Mouse (Mus musculus): ENCODE measurements around the gene AC124502.3. TPM values are rescaled to one million over a fixed set of nuclear protein-coding genes. Genes with fewer than 3 reads are reported as not detected.

The AC124502.3 gene
- polyA plus RNA-seq, 1 experiment from 2014 or later, result 4.2 TPM

GRCm38 (mm10) chr19:5068570-5069234 lies 30.0 kb downstream of the AC124502.3 start:
- Histone ChIP-seq H3K9me3 (no peaks in the 10 kb centered on the region), H3K4me3 (peak overlapping the region; percentile 69), H3K27ac (replicated peaks) (peak overlapping the region; percentile 93), H3K36me3 (replicated peaks) (no peaks in the 10 kb centered on the region), H3K27me3 (replicated peaks; ENCODE audit: low read depth, poor library complexity, severe bottlenecking) (peaks cover 51% of the 10 kb centered on the region), H3K4me1 (peaks cover 80% of the 10 kb centered on the region)
- DNase-seq (ENCODE audit: low spot score), result no peak
- 43% methylated on average over 21 of the region's 21 CpGs for WGBS

GRCm38 (mm10) chr19:5069486-5069885 lies 30.8 kb downstream of the AC124502.3 start:
- H3K27me3 ChIP-seq (replicated peaks; ENCODE audit: low read depth, poor library complexity, severe bottlenecking), result peaks cover 54% of the 10 kb centered on the region
- H3K9me3 ChIP-seq, result no peaks in the 10 kb centered on the region
- peaks cover 78% of the 10 kb centered on the region for H3K4me1 ChIP-seq
- no peaks in the 10 kb centered on the region for H3K36me3 ChIP-seq (replicated peaks)
- DNase-seq (ENCODE audit: low spot score), result no peak
- H3K4me3 ChIP-seq, result peak overlapping the region; percentile 69
- WGBS, result 89% methylated on average over 5 of the region's 5 CpGs
- peak overlapping the region; percentile 93 for H3K27ac ChIP-seq (replicated peaks)

GRCm38 (mm10) chr19:5069978-5070377 lies 31.3 kb downstream of the AC124502.3 start:
- peaks cover 73% of the 10 kb centered on the region for H3K4me1 ChIP-seq
- DNase-seq (ENCODE audit: low spot score), result no peak
- H3K4me3 ChIP-seq, result peak overlapping the region; percentile 69
- H3K27me3 ChIP-seq (replicated peaks; ENCODE audit: low read depth, poor library complexity, severe bottlenecking), result peaks cover 59% of the 10 kb centered on the region
- peak overlapping the region; percentile 93 for H3K27ac ChIP-seq (replicated peaks)
- H3K36me3 ChIP-seq (replicated peaks), result no peaks in the 10 kb centered on the region
- no peaks in the 10 kb centered on the region for H3K9me3 ChIP-seq
- 85% methylated on average over 7 of the region's 7 CpGs for WGBS

DNA sequence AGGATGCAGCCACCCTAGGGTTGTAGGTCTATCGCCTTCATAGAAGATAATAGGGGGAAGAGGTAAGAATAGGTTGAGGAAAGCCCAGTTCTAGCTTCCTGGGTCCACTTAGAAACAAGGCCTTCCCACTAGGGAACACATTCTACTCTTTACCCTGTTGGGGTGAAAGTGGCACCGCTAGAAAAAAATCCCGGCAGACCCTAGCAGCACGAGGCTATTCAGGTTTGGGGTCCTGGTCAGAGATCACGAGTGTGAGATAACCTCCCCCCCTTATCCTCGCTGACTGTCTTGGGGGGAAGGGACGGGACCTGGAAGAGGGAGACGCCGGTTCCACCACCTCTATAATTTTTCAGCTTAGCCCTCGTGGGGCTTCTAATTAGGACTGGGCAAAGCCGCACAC lies 32.4 kb downstream of the AC124502.3 start:
- Histone ChIP-seq H3K36me3 (replicated peaks) (no peaks in the 10 kb centered on the region), H3K9me3 (no peaks in the 10 kb centered on the region), H3K4me1 (peaks cover 67% of the 10 kb centered on the region), H3K27me3 (replicated peaks; ENCODE audit: low read depth, poor library complexity, severe bottlenecking) (peaks cover 60% of the 10 kb centered on the region), H3K4me3 (peak overlapping the region; percentile 69), H3K27ac (replicated peaks) (peak overlapping the region; percentile 93)
- DNase-seq (ENCODE audit: low spot score), result no peak
- 2% methylated on average over 11 of the region's 11 CpGs for WGBS

GRCm38 (mm10) chr19:5071545-5072369 lies 33.1 kb downstream of the AC124502.3 start:
- Histone ChIP-seq H3K4me1 (peaks cover 66% of the 10 kb centered on the region), H3K27ac (replicated peaks) (peak overlapping the region; percentile 93)
- WGBS, result under 1% methylated on average over 40 of the region's 40 CpGs

DNA sequence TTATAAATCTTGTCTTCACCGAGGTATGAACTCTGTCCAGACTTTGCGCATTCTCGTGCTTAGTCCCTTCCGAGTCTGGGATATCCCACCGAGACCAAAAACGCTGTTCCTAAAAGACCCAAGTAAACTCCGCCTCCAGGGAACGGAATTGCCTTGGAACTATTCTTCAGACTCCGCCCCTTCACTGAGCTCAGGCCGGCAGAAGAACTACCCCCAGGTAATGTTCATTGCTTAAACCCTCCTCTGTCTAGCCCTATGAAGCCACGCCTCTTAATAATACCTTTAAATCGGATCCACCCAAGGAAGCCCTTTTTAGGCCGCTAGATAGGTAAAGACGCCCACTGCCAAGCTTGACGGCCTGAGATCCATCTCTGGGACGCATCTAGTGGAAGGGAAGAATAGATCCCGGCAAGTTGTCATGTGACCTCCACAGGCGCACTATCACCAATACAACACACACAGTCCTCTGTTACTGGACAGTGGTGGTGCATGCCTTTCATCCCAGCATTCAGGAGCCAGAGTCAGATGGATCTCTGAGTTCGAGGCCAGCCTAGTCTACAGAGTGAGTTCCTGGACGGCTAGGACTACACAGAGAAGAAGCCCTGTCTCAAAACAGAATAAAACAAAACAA lies 33.8 kb downstream of the AC124502.3 start:
- H3K27me3 ChIP-seq (replicated peaks; ENCODE audit: low read depth, poor library complexity, severe bottlenecking), result peaks cover 49% of the 10 kb centered on the region
- H3K36me3 ChIP-seq (replicated peaks), result no peaks in the 10 kb centered on the region
- H3K9me3 ChIP-seq, result no peaks in the 10 kb centered on the region
- 1% methylated on average over 20 of the region's 20 CpGs for WGBS
- peak overlapping the region; percentile 69 for H3K4me3 ChIP-seq
- peak; percentile 62 for DNase-seq (ENCODE audit: low spot score)
- peak overlapping the region; percentile 93 for H3K27ac ChIP-seq (replicated peaks)
- H3K4me1 ChIP-seq, result peaks cover 58% of the 10 kb centered on the region

More at GRCm38 (mm10) chr19:5071545-5072369, 33.1 kb downstream of the AC124502.3 start:
- peak; percentile 97 for DNase-seq (ENCODE audit: low spot score)
- Histone ChIP-seq H3K9me3 (no peaks in the 10 kb centered on the region), H3K27me3 (replicated peaks; ENCODE audit: low read depth, poor library complexity, severe bottlenecking) (peaks cover 56% of the 10 kb centered on the region), H3K36me3 (replicated peaks) (no peaks in the 10 kb centered on the region), H3K4me3 (peak overlapping the region; percentile 69)

DNA sequence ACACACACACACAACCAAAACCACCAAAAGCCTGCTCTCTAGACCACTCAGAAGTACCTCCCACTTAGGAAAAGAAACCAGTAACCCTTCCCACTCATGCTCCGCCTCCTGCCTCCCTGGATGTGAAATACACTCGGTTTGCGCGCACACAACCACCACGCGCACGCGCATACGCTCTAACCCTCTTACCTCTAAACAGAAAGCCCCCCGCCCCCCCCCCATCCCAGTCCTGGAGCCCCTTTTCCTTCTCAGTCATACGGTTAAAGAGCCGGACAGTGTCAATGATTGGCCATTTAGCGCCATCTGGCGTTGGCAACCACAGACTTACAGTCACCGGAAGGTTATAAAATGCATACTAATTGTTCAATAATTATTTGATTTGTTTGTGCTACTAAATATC lies 34.3 kb downstream of the AC124502.3 start:
- H3K4me1 ChIP-seq, result peaks cover 53% of the 10 kb centered on the region
- 1% methylated on average over 15 of the region's 15 CpGs for WGBS
- H3K36me3 ChIP-seq (replicated peaks), result no peaks in the 10 kb centered on the region
- H3K9me3 ChIP-seq, result no peaks in the 10 kb centered on the region
- peak overlapping the region; percentile 93 for H3K27ac ChIP-seq (replicated peaks)
- peak; percentile 94 for DNase-seq (ENCODE audit: low spot score)
- peaks cover 43% of the 10 kb centered on the region for H3K27me3 ChIP-seq (replicated peaks; ENCODE audit: low read depth, poor library complexity, severe bottlenecking)
- H3K4me3 ChIP-seq, result peak overlapping the region; percentile 69

DNA sequence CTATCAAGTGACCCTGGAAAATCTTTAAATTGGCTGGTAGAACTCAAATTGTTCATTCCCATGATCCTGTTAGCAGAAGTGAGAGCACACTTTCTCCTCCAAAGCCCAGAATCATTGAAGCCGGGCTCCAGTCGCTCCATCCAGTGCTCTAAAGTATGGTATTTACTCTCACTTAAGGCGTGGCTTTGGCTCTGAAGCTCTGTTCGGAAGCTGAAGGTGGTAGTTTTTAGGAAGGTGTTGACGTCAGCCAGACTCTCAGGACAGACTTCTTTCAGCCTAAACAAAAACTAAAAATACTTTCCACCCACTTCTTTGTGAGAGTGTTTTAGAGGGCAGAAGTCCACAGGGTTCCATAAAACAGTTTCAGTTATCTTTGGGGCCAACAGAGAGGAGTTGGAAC lies 34.8 kb downstream of the AC124502.3 start:
- peaks cover 48% of the 10 kb centered on the region for H3K4me1 ChIP-seq
- no peaks in the 10 kb centered on the region for H3K36me3 ChIP-seq (replicated peaks)
- H3K9me3 ChIP-seq, result no peaks in the 10 kb centered on the region
- H3K27ac ChIP-seq (replicated peaks), result no peak overlapping the region
- H3K27me3 ChIP-seq (replicated peaks; ENCODE audit: low read depth, poor library complexity, severe bottlenecking), result peaks cover 38% of the 10 kb centered on the region
- 0 out of 2 replicates have a peak overlapping the region, but pooled peaks have one; percentile 69 for H3K4me3 ChIP-seq
- WGBS, result 44% methylated on average over 5 of the region's 5 CpGs
- no peak for DNase-seq (ENCODE audit: low spot score)

DNA sequence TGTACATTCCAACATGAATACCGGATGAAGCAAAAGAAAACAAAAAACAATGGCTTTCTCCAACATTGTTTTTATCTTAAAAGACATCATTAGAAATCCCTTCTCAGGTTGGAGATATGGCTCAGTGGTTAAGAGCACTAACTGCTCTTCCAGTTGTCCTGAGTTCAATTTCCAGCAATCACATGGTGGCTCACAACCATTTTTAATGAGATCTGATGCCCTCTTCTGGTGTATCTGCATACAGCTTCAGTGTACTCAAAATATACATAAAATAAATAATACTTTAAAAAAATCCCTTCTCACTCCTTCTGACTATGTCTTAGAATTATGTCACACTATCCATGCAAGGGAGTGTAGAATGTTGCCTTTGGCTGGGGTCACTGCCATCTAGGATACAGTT lies 40.6 kb downstream of the AC124502.3 start:
- no peaks in the 10 kb centered on the region for H3K9me3 ChIP-seq
- no peak overlapping the region for H3K27ac ChIP-seq (replicated peaks)
- peaks cover 57% of the 10 kb centered on the region for H3K27me3 ChIP-seq (replicated peaks; ENCODE audit: low read depth, poor library complexity, severe bottlenecking)
- 91% methylated on average over 1 of the region's 1 CpGs for WGBS
- H3K4me3 ChIP-seq, result no peak overlapping the region
- no peak for DNase-seq (ENCODE audit: low spot score)
- H3K4me1 ChIP-seq, result 0 out of 2 replicates have a peak, but pooled peaks cover 3% of the 10 kb centered on the region
- no peaks in the 10 kb centered on the region for H3K36me3 ChIP-seq (replicated peaks)

- Histone ChIP-seq H3K27ac (replicated peaks) (no peak overlapping the region), H3K36me3 (replicated peaks) (no peaks in the 10 kb centered on the region), H3K4me1 (peaks cover 15% of the 10 kb centered on the region), H3K4me3 (no peak overlapping the region), H3K9me3 (no peaks in the 10 kb centered on the region), H3K27me3 (replicated peaks; ENCODE audit: low read depth, poor library complexity, severe bottlenecking) (peaks cover 73% of the 10 kb centered on the region)
- DNase-seq (ENCODE audit: low spot score), result no peak
- 71% methylated on average over 18 of the region's 18 CpGs for WGBS
Observed at GRCm38 (mm10) chr19:5082005-5082404, 43.3 kb downstream of the AC124502.3 start.

DNA sequence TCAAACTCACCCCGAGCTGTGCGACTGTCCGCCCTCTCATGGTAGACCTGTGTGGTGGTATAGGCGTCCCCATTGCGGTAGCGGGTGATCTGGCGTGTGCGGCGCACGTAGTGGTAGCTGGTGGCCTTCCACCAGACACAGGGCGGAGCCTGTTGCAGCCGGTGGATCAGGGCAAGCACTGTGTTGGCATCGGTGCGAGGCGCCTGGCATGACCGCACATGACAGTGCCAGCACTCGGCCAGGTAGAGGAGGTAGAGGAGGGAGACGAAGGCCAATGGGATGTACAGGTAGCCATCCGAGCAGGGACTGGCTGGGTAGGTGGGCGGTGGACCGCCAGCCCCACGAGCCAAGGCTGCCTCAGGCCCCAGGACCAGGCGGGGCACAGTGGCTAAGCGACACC lies 43.9 kb downstream of the AC124502.3 start:
- no peaks in the 10 kb centered on the region for H3K9me3 ChIP-seq
- H3K27ac ChIP-seq (replicated peaks), result no peak overlapping the region
- WGBS, result 72% methylated on average over 24 of the region's 24 CpGs
- peaks cover 73% of the 10 kb centered on the region for H3K27me3 ChIP-seq (replicated peaks; ENCODE audit: low read depth, poor library complexity, severe bottlenecking)
- no peaks in the 10 kb centered on the region for H3K36me3 ChIP-seq (replicated peaks)
- peaks cover 20% of the 10 kb centered on the region for H3K4me1 ChIP-seq
- H3K4me3 ChIP-seq, result no peak overlapping the region
- DNase-seq (ENCODE audit: low spot score), result no peak

DNA sequence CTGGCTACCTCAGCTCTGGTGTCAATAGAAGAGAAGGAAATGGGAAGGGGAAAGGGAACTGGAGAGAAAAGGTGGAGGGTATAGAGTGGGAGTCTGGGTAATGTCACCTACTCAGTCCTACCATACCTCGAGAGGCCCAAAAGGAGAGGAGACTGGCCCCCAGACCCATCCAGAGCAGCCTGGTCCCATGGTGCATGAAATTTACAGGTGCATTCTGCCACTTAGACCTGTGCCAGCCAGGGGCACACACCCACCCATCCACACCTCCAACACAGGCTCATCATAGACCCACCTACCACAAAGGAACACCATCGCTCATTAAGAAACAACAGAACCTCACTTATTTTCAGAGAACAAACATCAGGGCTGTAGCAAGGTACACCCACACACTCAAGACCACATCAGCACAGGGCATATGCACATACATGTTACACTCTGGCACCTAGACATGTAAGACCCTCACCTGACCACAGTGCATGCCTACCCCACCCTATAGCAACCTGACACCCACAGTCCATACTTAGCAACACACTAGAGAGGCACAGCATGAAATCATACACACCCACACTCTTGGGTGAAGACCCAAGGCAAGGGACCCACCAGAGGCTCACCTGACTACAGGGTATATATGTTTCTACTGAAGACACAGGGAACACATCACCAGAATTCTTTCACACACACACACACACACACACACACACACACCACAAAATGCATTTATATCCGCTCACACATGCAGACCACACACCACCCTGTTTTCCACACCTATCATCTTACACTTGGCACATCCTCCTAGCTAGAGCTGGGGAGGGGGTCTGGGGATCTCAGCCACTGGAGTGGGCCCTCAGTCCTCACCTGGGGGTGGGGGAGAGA lies 45.5 kb downstream of the AC124502.3 start:
- peaks cover 29% of the 10 kb centered on the region for H3K4me1 ChIP-seq
- H3K4me3 ChIP-seq, result peak overlapping the region; percentile 58; the same call in 1 of the 2 replicates
- H3K9me3 ChIP-seq, result no peaks in the 10 kb centered on the region
- H3K36me3 ChIP-seq (replicated peaks), result no peaks in the 10 kb centered on the region
- WGBS, result 73% methylated on average over 3 of the region's 3 CpGs
- no peak overlapping the region for H3K27ac ChIP-seq (replicated peaks)
- no peak for DNase-seq (ENCODE audit: low spot score)
- H3K27me3 ChIP-seq (replicated peaks; ENCODE audit: low read depth, poor library complexity, severe bottlenecking), result peaks cover 73% of the 10 kb centered on the region
